Mouse (Mus musculus) cerebellum, adult 2 months (tissue): ENCODE measurements at regions not wholly inside any gene's neighbourhood (a gene's known extent, or its start where the extent isn't known, plus 50 kb on each side); places are given as distances from the start of the nearest gene placed in this dataset.

Source experiments
- CTCF ChIP-seq: fragments of 200-500 bp; IDR thresholded peaks from 2 replicates; pipeline ENCODE4 v1.5.1; 2011; ENCODE audit warnings: low read depth, mild to moderate bottlenecking, control low read depth, low read length, moderate library complexity, borderline replicate concordance; ENCODE audit not compliant: insufficient read depth
- POLR2A ChIP-seq: fragments of 200-500 bp; IDR thresholded peaks from 2 replicates; pipeline ENCODE4 v1.6.1; 2011; ENCODE audit warnings: low read length, control low read depth, borderline replicate concordance; ENCODE audit not compliant: insufficient read depth

GRCm38 (mm10) chr13:6330320-6330950, 217.5 kb upstream of the Pitrm1 start:
- no peak for TF ChIP-seq POLR2A
- no peak for TF ChIP-seq CTCF
